Mouse (Mus musculus) CH12.LX (cell line): ENCODE measurements around the gene Fam219b. TPM values are rescaled to one million over a fixed set of nuclear protein-coding genes. Genes with fewer than 3 reads are reported as not detected.

Experiments used
- DNase-seq: peaks from one replicate; pipeline ENCODE4 v3.0.0-alpha.2; 2013; ENCODE audit errors: extremely low read depth
- H3K27ac ChIP-seq: 2 replicates; pipeline ENCODE4 v1.5.1; 2012; ENCODE audit warnings: low read depth, mild to moderate bottlenecking, control low read depth, moderate library complexity; ENCODE audit not compliant: insufficient read depth
- H3K27me3 ChIP-seq: replicated peaks from 2 replicates; pipeline ENCODE3; 2012; ENCODE audit warnings: inconsistent platforms
- H3K36me3 ChIP-seq, 2 experiments: replicated peaks in 1 of 2; 2 replicates each; pipeline versions ENCODE3 to v1.6.1; 2012; ENCODE audit warnings: inconsistent platforms in 1 of 2, low read length in 1 of 2, mild to moderate bottlenecking in 1 of 2, mixed read lengths in 1 of 2, moderate library complexity in 1 of 2; ENCODE audit not compliant: control insufficient read depth in 1 of 2, insufficient read depth in 1 of 2
- H3K4me1 ChIP-seq, 2 experiments: 2 replicates each; pipeline ENCODE4 v1.6.1; 2012; ENCODE audit warnings: inconsistent platforms in 1 of 2, moderate library complexity in 1 of 2; ENCODE audit not compliant: insufficient read depth in 2 of 2, control insufficient read depth in 1 of 2
- H3K4me2 ChIP-seq: 2 replicates; pipeline ENCODE4 v1.6.1; 2012; ENCODE audit warnings: low read depth, mild to moderate bottlenecking, control low read depth; ENCODE audit not compliant: poor library complexity, insufficient read depth, severe bottlenecking
- H3K4me3 ChIP-seq, 3 experiments: fragments of 150-350 bp in 1 of 3; sonication (generic) in 1 of 3; replicated peaks in 1 of 3; 2 replicates each; pipeline versions ENCODE3 to v1.5.1; 2011 to 2012; ENCODE audit warnings: low read depth in 2 of 3, low read length in 2 of 3, mild to moderate bottlenecking in 2 of 3, moderate library complexity in 2 of 3, control low read depth in 1 of 3, improper control_type of control experiment in 1 of 3, inconsistent platforms in 1 of 3, mixed read lengths in 1 of 3; ENCODE audit not compliant: poor library complexity in 1 of 3
- H3K79me2 ChIP-seq: replicated peaks from 2 replicates; pipeline ENCODE4 v1.6.1; 2012; ENCODE audit warnings: mild to moderate bottlenecking, moderate library complexity; ENCODE audit not compliant: control insufficient read depth, poor library complexity, insufficient read depth, severe bottlenecking; ENCODE audit errors: extremely low read depth
- H3K9ac ChIP-seq: 2 replicates; pipeline ENCODE4 v1.6.1; 2012; ENCODE audit warnings: low read depth, mild to moderate bottlenecking, control low read depth, moderate library complexity; ENCODE audit not compliant: insufficient read depth
- H3K9me3 ChIP-seq: replicated peaks from 2 replicates; pipeline ENCODE3; 2012; ENCODE audit warnings: low read length, inconsistent platforms, mixed read lengths
- BHLHE40 ChIP-seq: IDR thresholded peaks from 2 replicates; pipeline ENCODE4 v1.6.1; 2011; ENCODE audit warnings: mild to moderate bottlenecking, low read depth, low read length, improper control_type of control experiment
- CHD2 ChIP-seq: IDR thresholded peaks from 2 replicates; pipeline ENCODE4 v1.6.1; 2011; ENCODE audit warnings: low read length, improper control_type of control experiment
- E2F4 ChIP-seq: IDR thresholded peaks from 2 replicates; pipeline ENCODE4 v1.6.1; 2011; ENCODE audit warnings: low read depth, low read length, improper control_type of control experiment; ENCODE audit not compliant: insufficient replicate concordance
- EP300 ChIP-seq: IDR thresholded peaks from 2 replicates; pipeline ENCODE4 v1.6.1; 2011; ENCODE audit warnings: low read length, improper control_type of control experiment
- ETS1 ChIP-seq: conservative IDR thresholded peaks from 2 replicates; pipeline ENCODE4 v1.6.1; 2012; ENCODE audit warnings: low read depth, mild to moderate bottlenecking, inconsistent platforms, low read length, improper control_type of control experiment, moderate library complexity
- HCFC1 ChIP-seq: IDR thresholded peaks from 2 replicates; pipeline ENCODE4 v1.6.1; 2012; ENCODE audit warnings: low read depth, mild to moderate bottlenecking, inconsistent platforms, low read length, improper control_type of control experiment
- IRF4 ChIP-seq: IDR thresholded peaks from 2 replicates; pipeline ENCODE4 v1.6.1; 2014; ENCODE audit warnings: low read depth, mild to moderate bottlenecking, inconsistent platforms, low read length, improper control_type of control experiment
- JUN ChIP-seq: IDR thresholded peaks from 2 replicates; pipeline ENCODE4 v1.6.1; 2011; ENCODE audit warnings: low read depth, mild to moderate bottlenecking, low read length, improper control_type of control experiment, moderate library complexity; ENCODE audit not compliant: insufficient read depth
- KAT2A ChIP-seq: IDR thresholded peaks from 2 replicates; pipeline ENCODE4 v1.6.1; 2012; ENCODE audit warnings: low read length, improper control_type of control experiment, inconsistent platforms; ENCODE audit not compliant: insufficient replicate concordance
- MAFK ChIP-seq: IDR thresholded peaks from 2 replicates; pipeline ENCODE4 v1.6.1; 2011; ENCODE audit warnings: low read length, improper control_type of control experiment; ENCODE audit not compliant: insufficient replicate concordance
- MEF2A ChIP-seq: IDR thresholded peaks from 2 replicates; pipeline ENCODE4 v1.6.1; 2014; ENCODE audit warnings: low read depth, mild to moderate bottlenecking, inconsistent platforms, low read length, improper control_type of control experiment, borderline replicate concordance
- MXI1 ChIP-seq: IDR thresholded peaks from 2 replicates; pipeline ENCODE4 v1.6.1; 2011; ENCODE audit warnings: mild to moderate bottlenecking, low read depth, low read length, improper control_type of control experiment
- RAD21 ChIP-seq: IDR thresholded peaks from 2 replicates; pipeline ENCODE4 v1.6.1; 2011; ENCODE audit warnings: low read depth, mild to moderate bottlenecking, low read length, improper control_type of control experiment, moderate library complexity
- SIN3A ChIP-seq: IDR thresholded peaks from 2 replicates; pipeline ENCODE4 v1.6.1; 2012; ENCODE audit warnings: low read length, improper control_type of control experiment, inconsistent platforms
- TBP ChIP-seq: conservative IDR thresholded peaks from 2 replicates; pipeline ENCODE4 v1.6.1; 2011; ENCODE audit warnings: low read depth, low read length, improper control_type of control experiment
- USF2 ChIP-seq: conservative IDR thresholded peaks from 2 replicates; pipeline ENCODE4 v1.6.1; 2011; ENCODE audit warnings: low read depth, low read length, improper control_type of control experiment
- dilution Hi-C: fragments of 300-500 bp; cut with MboI; formaldehyde crosslinking; loops from 2 replicates; pipeline ENCODE4 v1.14.3; 2020; ENCODE audit warnings: low sequenced_read_pairs; ENCODE audit not compliant: extremely low pct_unique_long_range_greater_than_20kb, extremely low pct_ligation_motif_present
- in situ Hi-C: fragments of 300-500 bp; cut with MboI; formaldehyde crosslinking; loops from 3 replicates; pipeline ENCODE4 v1.14.3; 2019; ENCODE audit warnings: low sequenced_read_pairs, low pct_ligation_motif_present, low pct_unique_long_range_greater_than_20kb, mixed read lengths
- polyA plus RNA-seq: library from polyadenylated mRNA; unstranded; fragments of >175 nt; gene quantifications from 2 replicates; pipeline ENCODE4 v1.2.1, GENCODE M21; 2012; ENCODE audit warnings: low read depth; ENCODE audit not compliant: insufficient read length
- total RNA-seq, 2 experiments: library from RNA; depleted of rRNA; stranded (reverse); fragments of 300-350 nt in 1 of 2; fragments of >200 nt in 1 of 2; gene quantifications; 2 replicates each; pipeline ENCODE4 v1.2.3; 2012 to 2014

The Fam219b gene
- total and polyA plus RNA-seq, 3 experiments, result 8.3 to 10.6 (median 9.2) TPM

DNA sequence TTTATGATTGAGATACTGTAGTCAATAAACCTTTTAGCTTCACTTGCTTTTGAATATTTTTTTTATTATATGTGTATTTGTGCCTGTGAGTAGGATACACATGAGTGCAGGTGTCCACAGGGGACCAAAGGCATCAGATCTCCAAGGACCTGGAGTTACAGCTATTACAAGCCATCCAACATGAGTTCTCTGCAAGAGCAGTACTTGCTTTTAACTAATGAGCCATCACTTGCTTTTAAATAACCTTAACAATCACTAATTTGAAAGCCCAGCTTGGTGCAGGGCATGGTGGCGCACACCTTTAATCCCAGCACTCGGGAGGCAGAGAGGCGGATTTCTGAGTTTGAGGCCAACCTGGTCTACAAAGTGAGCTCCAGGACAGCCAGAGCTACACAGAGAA, 17.4 kb downstream of the Fam219b start:
- TF ChIP-seq MAFK, result no peak
- TF ChIP-seq E2F4, result no peak
- TF ChIP-seq EP300, result no peak
- TF ChIP-seq HCFC1, result no peak
- TF ChIP-seq MEF2A, result no peak
- no peak for TF ChIP-seq KAT2A
- TF ChIP-seq ETS1, result no peak
- TF ChIP-seq JUN, result no peak
- TF ChIP-seq USF2, result no peak
- no peak for DNase-seq
- H3K36me3 ChIP-seq, result peaks cover 7 to 13% of the 10 kb centered on the region in 2 experiments
- H3K4me2 ChIP-seq, result no peak overlapping the region
- H3K27me3 ChIP-seq, result no peaks in the 10 kb centered on the region
- no peak overlapping the region for H3K27ac ChIP-seq
- in situ Hi-C loops, result no loop called here
- no peaks in the 10 kb centered on the region for H3K79me2 ChIP-seq
- no peak overlapping the region for H3K9ac ChIP-seq
- H3K4me3 ChIP-seq, result no peak overlapping the region
- H3K9me3 ChIP-seq, result no peaks in the 10 kb centered on the region
- dilution Hi-C loops, result no loop called here
- H3K4me1 ChIP-seq, result peaks cover 8 to 49% of the 10 kb centered on the region in 2 experiments

DNA sequence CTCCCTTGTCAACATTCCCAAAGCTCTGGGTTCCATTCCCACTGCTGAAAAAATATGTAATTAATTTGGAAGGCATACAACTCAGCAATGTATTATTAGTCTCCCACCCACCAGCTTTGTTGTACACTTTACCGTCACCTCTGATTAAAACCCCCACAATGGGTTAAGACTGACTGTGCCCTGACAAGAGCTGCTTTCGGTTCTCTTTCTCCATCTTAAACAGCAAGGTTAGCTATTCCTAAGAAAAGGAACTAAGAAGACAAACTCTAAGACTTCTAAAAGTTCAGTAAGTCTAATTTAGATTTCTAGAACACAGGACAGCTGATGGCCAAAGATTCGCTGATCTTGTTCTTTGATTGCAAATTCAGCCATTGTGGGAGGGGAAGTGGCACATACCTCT, 19.9 kb downstream of the Fam219b start:
- Histone ChIP-seq H3K9me3 (no peaks in the 10 kb centered on the region), H3K27ac (no peak overlapping the region), H3K36me3 (no peaks in the 10 kb centered on the region), H3K4me2 (peak overlapping the region; percentile 57; the same call in 1 of the 2 replicates), H3K4me1 (peaks cover 8 to 48% of the 10 kb centered on the region in 2 experiments), H3K4me3 (no peak overlapping the region), H3K9ac (0 out of 2 replicates have a peak overlapping the region, but pooled peaks have one; percentile 14), H3K79me2 (peaks cover 11% of the 10 kb centered on the region), H3K27me3 (no peaks in the 10 kb centered on the region)
- in situ Hi-C loops (no loop called here), dilution Hi-C loops (no loop called here)
- TF ChIP-seq RAD21, result no peak
- TF ChIP-seq CHD2, result no peak
- TF ChIP-seq HCFC1, result no peak
- 0 out of 2 replicates have a peak, but pooled peaks have one; percentile 12 for TF ChIP-seq SIN3A
- 0 out of 2 replicates have a peak, but pooled peaks have one; percentile 24 for TF ChIP-seq MXI1
- no peak for TF ChIP-seq BHLHE40
- TF ChIP-seq IRF4, result peak; percentile 85
- peak; percentile 66 for TF ChIP-seq EP300
- 0 out of 2 replicates have a peak, but pooled peaks have one; percentile 30 for TF ChIP-seq TBP
- DNase-seq, result no peak
